Mouse (Mus musculus): ENCODE results near the gene Ptchd4.

DNA sequence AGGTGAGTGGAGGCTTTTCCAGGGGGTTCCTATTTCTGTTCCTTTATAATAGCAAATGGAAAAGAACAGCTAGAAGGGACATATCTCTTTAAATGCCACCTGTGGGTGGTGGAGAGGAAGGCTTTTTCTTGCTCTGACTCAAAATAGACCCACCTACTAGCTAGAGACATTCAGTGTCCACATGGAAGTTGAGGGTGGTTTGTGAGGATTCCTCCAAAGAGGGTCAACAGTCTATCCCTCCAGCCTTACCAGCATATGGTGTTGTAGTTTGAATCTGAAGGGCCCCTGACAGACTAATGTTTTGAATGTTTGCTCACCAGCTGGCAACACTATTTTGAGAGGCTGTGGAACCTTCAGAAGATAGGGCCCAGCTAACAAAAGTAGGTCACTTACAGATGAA lies 147.0 kb downstream of the Ptchd4 start:
- TF ChIP-seq POLR2A (IDR thresholded peaks at IDR 0.05; ENCODE audit: borderline replicate concordance, extremely low read depth, low read depth, low read length) (no peak), CTCF (IDR thresholded peaks at IDR 0.05; ENCODE audit: insufficient read depth, low read length) (no peak)

Data from lung, adult 2 months (tissue).